Mouse (Mus musculus): ENCODE measurements around the gene Capn9. TPM values are rescaled to one million over a fixed set of nuclear protein-coding genes. Genes with fewer than 3 reads are reported as not detected.

Gene Capn9
- polyA plus RNA-seq, 1 experiment, result not detected

DNA sequence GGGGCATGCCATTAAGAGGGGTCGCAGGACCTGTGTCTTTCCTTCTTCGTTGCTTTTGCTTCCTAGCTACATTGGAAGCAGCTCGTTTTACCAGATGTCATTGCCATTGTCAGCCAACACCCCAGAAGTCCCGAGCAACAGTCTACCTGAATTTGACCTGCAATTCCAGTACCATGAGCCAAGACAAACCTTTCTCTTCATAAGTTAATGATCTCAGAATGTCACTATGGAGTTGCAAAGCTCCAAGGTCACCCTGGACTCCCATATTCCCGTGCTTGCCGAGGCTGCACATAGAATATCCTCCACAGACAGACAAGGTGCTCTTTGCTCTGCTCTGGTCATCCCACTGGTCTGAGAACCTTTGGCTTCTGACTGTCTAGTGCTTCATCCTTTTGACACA lies 8.8 kb upstream of the Capn9 start:
- Histone ChIP-seq H3K4me1 (ENCODE audit: control insufficient read depth) (no peaks in the 10 kb centered on the region), H3K27me3 (ENCODE audit: control insufficient read depth) (no peaks in the 10 kb centered on the region), H3K36me3 (ENCODE audit: control insufficient read depth) (no peaks in the 10 kb centered on the region; the same call in 1 of the 2 replicates), H3K4me3 (replicated peaks) (no peak overlapping the region), H3K9me3 (ENCODE audit: control insufficient read depth, low read length) (no peaks in the 10 kb centered on the region)
- TF ChIP-seq TAL1 (IDR thresholded peaks at IDR 0.05; ENCODE audit: low read length) (no peak), GATA1 (IDR thresholded peaks at IDR 0.05; ENCODE audit: low read length) (no peak)

DNA sequence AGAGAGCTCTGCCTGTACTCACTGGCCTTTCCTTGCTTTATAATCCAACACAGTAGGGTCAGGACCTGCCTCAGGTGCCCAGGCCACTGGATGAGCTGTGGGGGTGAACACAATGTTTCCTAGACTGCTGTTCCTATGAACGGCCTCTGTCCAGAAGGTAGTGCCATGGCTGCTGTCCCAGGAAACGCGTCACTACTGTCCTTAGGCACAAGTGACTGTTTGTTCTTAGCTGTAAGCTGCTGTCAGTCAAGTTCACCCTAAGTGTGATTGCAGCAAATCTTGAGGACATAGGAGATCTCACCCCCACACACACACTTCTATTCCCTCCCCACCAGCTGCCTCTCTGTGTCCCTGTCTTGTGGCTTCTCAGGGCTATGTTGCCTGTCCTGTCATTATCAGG lies 8.3 kb upstream of the Capn9 start:
- H3K4me1 ChIP-seq (ENCODE audit: control insufficient read depth), result no peaks in the 10 kb centered on the region
- no peaks in the 10 kb centered on the region for H3K27me3 ChIP-seq (ENCODE audit: control insufficient read depth)
- H3K4me3 ChIP-seq (replicated peaks), result no peak overlapping the region
- no peaks in the 10 kb centered on the region for H3K9me3 ChIP-seq (ENCODE audit: control insufficient read depth, low read length)
- no peak for TF ChIP-seq GATA1 (IDR thresholded peaks at IDR 0.05; ENCODE audit: low read length)
- no peak for TF ChIP-seq TAL1 (IDR thresholded peaks at IDR 0.05; ENCODE audit: low read length)
- H3K36me3 ChIP-seq (ENCODE audit: control insufficient read depth), result no peaks in the 10 kb centered on the region; the same call in 1 of the 2 replicates

DNA sequence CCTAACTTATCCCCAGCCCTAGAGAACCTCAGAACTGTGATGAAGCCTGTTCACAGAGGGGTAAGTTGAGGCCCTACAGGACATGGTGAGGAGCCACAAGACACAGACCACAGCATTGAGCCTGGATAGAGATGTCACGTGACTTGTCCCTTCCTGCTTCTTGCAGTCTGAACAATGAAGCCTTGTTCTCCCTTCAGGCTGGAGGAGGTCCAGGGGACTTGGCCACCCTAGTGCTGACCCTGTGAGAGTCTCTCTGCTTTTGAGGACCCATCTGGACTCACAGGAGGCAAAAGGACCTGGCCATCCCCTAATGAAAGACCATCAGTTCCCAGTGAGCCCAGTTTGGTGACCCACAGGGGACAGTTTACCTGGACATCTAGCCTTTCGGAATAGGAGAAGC lies 6.8 kb upstream of the Capn9 start:
- TF ChIP-seq TAL1 (IDR thresholded peaks at IDR 0.05; ENCODE audit: low read length) (no peak), GATA1 (IDR thresholded peaks at IDR 0.05; ENCODE audit: low read length) (no peak)
- no peaks in the 10 kb centered on the region for H3K9me3 ChIP-seq (ENCODE audit: control insufficient read depth, low read length)
- no peaks in the 10 kb centered on the region for H3K27me3 ChIP-seq (ENCODE audit: control insufficient read depth)
- H3K36me3 ChIP-seq (ENCODE audit: control insufficient read depth), result no peaks in the 10 kb centered on the region; the same call in 1 of the 2 replicates
- H3K4me1 ChIP-seq (ENCODE audit: control insufficient read depth), result no peaks in the 10 kb centered on the region; the same call in none of the 2 replicates
- H3K4me3 ChIP-seq (replicated peaks), result peak overlapping the region; percentile 48

DNA sequence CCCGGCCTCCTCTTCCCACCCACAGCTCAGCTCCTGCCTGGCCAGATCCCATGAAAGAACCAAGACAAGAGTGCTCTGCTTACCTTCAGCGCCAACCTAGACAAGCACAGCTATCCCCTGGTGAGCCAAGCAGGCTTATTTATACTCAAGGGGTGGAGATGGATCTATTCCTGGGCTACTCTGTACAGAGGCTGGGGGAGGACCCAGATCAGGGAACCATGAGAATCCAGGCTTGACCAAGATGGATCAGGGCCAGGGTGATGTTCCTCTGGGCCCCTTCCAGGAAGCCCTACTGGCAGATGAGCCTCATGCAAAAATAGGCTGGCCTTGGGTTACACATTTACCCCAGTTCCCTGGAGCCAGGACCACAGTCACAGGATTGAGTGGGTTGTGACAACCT lies 6.3 kb upstream of the Capn9 start, which contains the start of gene Agt:
Agt (minus strand) TSS at position 114 of the 400 bp plus-strand sequence.
- Histone ChIP-seq H3K36me3 (ENCODE audit: control insufficient read depth) (no peaks in the 10 kb centered on the region; the same call in 1 of the 2 replicates), H3K4me1 (ENCODE audit: control insufficient read depth) (no peaks in the 10 kb centered on the region; the same call in none of the 2 replicates), H3K4me3 (replicated peaks) (peak within 1 kb of the TSS; percentile 48), H3K9me3 (ENCODE audit: control insufficient read depth, low read length) (no peaks in the 10 kb centered on the region), H3K27me3 (ENCODE audit: control insufficient read depth) (no peaks in the 10 kb centered on the region)
- no peak for TF ChIP-seq TAL1 (IDR thresholded peaks at IDR 0.05; ENCODE audit: low read length)
- TF ChIP-seq GATA1 (IDR thresholded peaks at IDR 0.05; ENCODE audit: low read length), result no peak

DNA sequence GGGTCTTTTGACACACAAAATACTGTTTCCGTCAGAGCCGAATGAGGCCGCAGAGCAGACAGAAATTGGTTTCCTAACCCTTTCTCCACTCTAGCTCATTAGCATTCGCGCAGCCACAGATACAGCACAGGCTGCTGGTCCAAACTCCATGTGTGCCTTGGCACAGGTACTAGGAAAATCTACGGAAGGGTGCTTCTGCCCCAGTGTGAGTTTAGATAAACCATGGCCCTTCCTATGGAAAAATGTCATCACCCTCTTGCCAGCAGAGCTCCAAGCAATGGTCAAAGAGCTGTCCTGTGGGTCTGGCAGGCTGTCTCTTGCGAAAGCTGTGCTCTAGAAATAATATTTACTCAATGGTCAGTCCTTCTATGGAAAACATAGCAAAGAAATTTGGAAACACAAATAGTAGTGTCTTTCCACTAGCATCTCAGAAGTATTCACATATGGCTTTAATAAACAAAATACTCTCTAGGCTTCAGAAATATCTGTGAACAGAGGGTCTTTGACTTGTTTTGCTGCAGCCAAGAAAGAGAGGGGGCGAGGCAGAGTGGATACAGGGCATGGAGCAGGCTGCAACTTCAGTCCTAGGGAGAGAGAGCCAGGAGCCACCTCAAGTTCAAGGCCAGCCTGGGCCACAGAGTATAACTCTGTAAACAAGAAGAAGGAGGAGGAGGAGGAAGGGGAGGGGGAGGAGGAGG lies 4.0 kb upstream of the Capn9 start:
- no peaks in the 10 kb centered on the region for H3K9me3 ChIP-seq (ENCODE audit: control insufficient read depth, low read length)
- TF ChIP-seq GATA1 (IDR thresholded peaks at IDR 0.05; ENCODE audit: low read length) (no peak), TAL1 (IDR thresholded peaks at IDR 0.05; ENCODE audit: low read length) (no peak)
- H3K36me3 ChIP-seq (ENCODE audit: control insufficient read depth), result no peaks in the 10 kb centered on the region; the same call in 1 of the 2 replicates
- no peaks in the 10 kb centered on the region for H3K27me3 ChIP-seq (ENCODE audit: control insufficient read depth)
- no peak overlapping the region for H3K4me3 ChIP-seq (replicated peaks)
- H3K4me1 ChIP-seq (ENCODE audit: control insufficient read depth), result no peaks in the 10 kb centered on the region; the same call in none of the 2 replicates

DNA sequence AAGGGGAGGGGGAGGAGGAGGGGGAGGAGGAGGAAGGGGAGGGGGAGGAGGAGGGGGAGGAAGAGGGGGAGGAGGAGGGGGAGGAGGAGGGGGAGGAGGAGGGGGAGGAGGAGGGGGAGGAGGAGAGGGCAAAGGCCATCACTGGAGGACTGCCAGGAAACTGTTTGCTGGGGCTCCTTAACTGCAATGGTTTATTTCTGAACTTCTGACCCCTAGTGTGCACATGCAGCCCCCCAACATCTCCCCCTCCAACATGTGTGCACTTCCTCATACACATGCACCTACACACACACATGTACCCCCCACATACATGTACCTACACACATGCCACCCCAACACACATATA lies 3.5 kb upstream of the Capn9 start:
- no peaks in the 10 kb centered on the region; the same call in none of the 2 replicates for H3K4me1 ChIP-seq (ENCODE audit: control insufficient read depth)
- no peaks in the 10 kb centered on the region for H3K27me3 ChIP-seq (ENCODE audit: control insufficient read depth)
- H3K9me3 ChIP-seq (ENCODE audit: control insufficient read depth, low read length), result no peaks in the 10 kb centered on the region
- no peaks in the 10 kb centered on the region for H3K36me3 ChIP-seq (ENCODE audit: control insufficient read depth)
- H3K4me3 ChIP-seq (replicated peaks), result no peak overlapping the region
- TF ChIP-seq GATA1 (IDR thresholded peaks at IDR 0.05; ENCODE audit: low read length) (no peak), TAL1 (IDR thresholded peaks at IDR 0.05; ENCODE audit: low read length) (no peak)

DNA sequence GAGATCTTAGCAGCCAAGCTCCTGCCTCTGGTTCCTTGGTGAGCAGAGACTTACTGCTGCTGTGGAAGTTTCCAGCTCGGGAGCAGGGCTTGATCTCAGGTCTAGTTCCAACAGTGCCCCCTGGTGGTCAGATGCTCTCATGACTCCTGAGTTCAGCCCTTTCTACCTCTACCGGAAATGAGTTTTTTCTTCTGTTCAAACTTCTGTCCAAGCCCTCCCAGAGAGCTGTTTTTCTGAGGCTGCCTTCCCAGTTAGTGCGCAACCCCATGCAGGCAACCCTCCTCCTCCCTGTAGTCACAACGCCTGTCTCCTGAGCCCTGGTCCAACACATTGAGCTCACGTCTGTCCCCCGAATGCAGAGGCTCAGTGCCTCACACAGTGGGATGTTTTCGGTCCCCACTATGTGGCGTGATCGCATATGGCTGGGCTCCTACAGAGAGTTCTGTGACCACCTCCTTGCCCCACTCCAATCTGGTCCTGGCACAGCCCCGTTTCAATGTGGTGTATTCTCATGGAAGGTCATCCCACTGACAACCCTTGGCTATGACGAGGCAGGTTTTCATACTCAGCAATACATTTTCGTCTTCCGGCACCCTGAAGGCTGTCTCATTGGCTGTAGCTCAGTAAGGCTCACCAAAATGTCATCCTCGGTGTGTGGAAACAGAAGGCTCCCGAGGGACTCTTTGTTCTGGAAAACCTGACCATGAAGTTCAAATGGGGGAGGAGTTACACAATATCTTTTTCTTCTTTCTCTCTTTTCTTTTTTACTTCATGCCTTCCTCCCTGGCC lies 2.2 kb upstream of the Capn9 start:
- no peak for TF ChIP-seq GATA1 (IDR thresholded peaks at IDR 0.05; ENCODE audit: low read length)
- TF ChIP-seq TAL1 (IDR thresholded peaks at IDR 0.05; ENCODE audit: low read length), result no peak
- Histone ChIP-seq H3K4me1 (ENCODE audit: control insufficient read depth) (no peaks in the 10 kb centered on the region; the same call in none of the 2 replicates), H3K4me3 (replicated peaks) (no peak overlapping the region), H3K9me3 (ENCODE audit: control insufficient read depth, low read length) (no peaks in the 10 kb centered on the region), H3K27me3 (ENCODE audit: control insufficient read depth) (no peaks in the 10 kb centered on the region), H3K36me3 (ENCODE audit: control insufficient read depth) (no peaks in the 10 kb centered on the region)

DNA sequence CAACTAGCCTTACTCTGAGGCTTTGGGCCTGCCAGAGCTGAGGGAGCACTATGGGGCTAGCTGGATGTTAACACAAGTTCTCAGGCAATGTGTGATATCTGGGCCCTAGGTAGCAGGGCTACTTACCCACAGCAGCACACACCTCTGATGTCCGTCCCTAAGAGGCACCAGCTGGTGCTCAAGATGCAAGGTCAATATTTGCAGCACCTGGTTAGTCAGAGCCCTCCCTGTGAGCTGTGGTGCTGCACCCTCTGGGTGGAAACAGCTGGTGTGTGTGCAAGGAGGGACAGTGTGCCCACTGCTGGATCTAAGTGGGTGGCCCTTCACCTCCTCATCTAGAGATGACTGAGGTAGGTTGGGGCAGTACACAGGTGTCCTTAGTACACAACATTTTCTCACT lies 840 bp downstream of the Capn9 start:
- Histone ChIP-seq H3K9me3 (ENCODE audit: control insufficient read depth, low read length) (no peaks in the 10 kb centered on the region), H3K36me3 (ENCODE audit: control insufficient read depth) (no peaks in the 10 kb centered on the region), H3K27me3 (ENCODE audit: control insufficient read depth) (no peaks in the 10 kb centered on the region), H3K4me1 (ENCODE audit: control insufficient read depth) (no peaks in the 10 kb centered on the region; the same call in none of the 2 replicates), H3K4me3 (replicated peaks) (no peak overlapping the region)
- TF ChIP-seq TAL1 (IDR thresholded peaks at IDR 0.05; ENCODE audit: low read length) (no peak), GATA1 (IDR thresholded peaks at IDR 0.05; ENCODE audit: low read length) (no peak)

DNA sequence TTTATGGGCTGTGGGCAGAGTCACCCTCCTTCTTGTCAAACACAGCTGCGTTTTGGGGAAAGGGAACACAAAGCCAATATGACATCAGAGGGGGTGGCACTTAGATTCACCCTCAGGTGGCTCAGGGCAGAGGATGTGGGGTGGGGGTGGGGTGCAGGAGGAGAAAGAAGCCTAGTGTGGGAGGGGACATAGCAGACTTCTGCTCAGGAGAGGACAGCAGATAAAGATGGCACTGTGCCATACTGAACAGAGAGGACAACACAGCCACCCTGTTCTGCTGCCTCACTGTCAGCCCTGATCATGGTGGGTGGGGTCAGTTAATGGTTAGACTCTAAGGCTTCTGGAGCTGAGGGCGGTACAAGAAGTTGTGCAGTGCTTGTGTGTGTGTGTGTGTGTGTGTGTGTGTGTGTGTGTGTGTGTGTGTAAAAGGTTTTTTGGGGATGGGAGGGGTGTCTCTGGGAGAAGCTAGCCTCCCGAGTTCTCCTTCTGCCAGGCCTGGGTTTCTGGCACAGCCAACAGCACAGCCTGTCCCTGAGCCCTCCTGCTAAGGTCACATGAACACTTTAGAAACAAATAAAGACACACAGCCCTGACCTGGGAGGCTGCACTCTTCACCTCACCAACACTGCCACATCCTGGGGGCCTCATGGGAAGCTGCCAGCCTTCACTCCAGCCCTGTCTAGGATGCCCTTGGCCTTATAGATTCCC lies 10.0 kb downstream of the Capn9 start:
- Histone ChIP-seq H3K36me3 (ENCODE audit: control insufficient read depth) (no peaks in the 10 kb centered on the region), H3K4me1 (ENCODE audit: control insufficient read depth) (no peaks in the 10 kb centered on the region)

More for the DNA sequence above, 10.0 kb downstream of the Capn9 start:
- no peak for TF ChIP-seq GATA1 (IDR thresholded peaks at IDR 0.05; ENCODE audit: low read length)
- no peak for TF ChIP-seq TAL1 (IDR thresholded peaks at IDR 0.05; ENCODE audit: low read length)
- Histone ChIP-seq H3K27me3 (ENCODE audit: control insufficient read depth) (no peaks in the 10 kb centered on the region), H3K9me3 (ENCODE audit: control insufficient read depth, low read length) (no peaks in the 10 kb centered on the region), H3K4me3 (replicated peaks) (no peak overlapping the region)

Measured in erythroblast, embryonic 14.5 days (primary cell).